Mouse (Mus musculus) frontal cortex, adult 2 months (tissue): ENCODE measurements around the gene Tnfsf9. TPM values are rescaled to one million over a fixed set of nuclear protein-coding genes. Genes with fewer than 3 reads are reported as not detected.
A peak's percentile ranks its signal among the peaks of the same experiment; 100 is the strongest.

Experiments used
- DNase-seq, 2 experiments: peaks; one replicate each; pipeline ENCODE4 v3.0.0; 2022; ENCODE audit warnings: low spot score in 1 of 2; ENCODE audit errors: extremely low spot score in 1 of 2
- polyA plus RNA-seq: library from polyadenylated mRNA; depleted of rRNA; stranded (reverse); fragments of >200 nt; gene quantifications from 2 replicates; pipeline ENCODE4 v1.2.3, GENCODE M21; 2012; rRNA removed

Gene Tnfsf9
- 1.4 and 1.6 TPM in 2 replicates for polyA plus RNA-seq

GRCm38 (mm10) chr17:57105181-57106034, at the start of gene Tnfsf9:
Tnfsf9 (plus strand) TSS chr17:57105325.
- DNase-seq, result no peak

DNA sequence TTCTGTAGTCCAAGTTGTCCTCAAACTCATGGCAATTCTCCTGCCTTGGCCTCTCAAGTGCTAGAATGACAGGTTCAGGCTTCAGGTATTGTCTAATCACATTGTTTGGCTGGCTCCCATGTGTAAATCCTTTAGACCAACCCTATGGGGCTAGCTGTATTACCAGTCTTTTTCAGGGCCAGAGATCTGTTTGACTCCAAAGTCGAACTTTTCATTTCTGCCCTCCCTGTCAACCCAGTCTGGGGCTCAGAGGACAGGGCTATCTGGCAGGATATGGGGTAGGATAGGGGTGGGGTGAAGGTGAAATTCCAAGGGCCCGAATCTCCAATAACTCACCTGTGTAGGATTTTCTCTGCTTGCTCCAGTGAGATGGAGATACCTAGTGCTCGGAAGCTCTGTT, 48.9 kb upstream of the Tnfsf9 start:
- no peak for DNase-seq

DNA sequence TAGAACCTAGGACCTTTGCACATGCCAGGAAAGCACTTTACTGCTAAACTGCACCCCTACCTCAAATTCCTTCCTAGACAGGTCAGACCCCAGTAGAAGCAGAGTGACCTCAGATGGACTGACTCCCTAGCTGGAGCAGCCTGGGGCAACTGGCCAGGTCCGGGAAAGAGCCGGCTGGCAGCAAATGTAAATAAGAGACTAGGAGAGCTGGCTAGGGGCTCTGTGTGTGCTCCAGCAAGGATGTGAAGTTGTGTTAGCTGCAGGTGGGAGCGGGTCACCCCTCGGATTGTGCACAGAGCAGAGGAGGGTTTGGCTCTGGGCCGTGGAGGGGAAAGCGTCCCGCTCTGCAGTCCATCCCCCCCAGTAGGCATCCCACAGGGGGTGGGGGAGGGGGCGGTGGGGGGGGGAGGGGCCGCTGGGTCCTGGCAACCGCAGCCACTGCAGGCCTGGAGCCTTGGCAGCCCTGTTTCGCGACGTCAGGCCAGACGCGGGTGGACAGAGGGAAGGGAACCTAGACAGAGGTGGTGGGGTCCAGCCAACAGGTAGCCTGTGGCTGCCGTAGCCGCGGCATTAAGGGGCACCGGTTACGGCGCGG, 46.1 kb upstream of the Tnfsf9 start, which contains the start of gene Crb3:
Gene Crb3, plus strand, starts transcription at position 215 of the 595 bp plus-strand sequence.
- DNase-seq, result peak in 1 of 2 experiments; percentile 23

DNA sequence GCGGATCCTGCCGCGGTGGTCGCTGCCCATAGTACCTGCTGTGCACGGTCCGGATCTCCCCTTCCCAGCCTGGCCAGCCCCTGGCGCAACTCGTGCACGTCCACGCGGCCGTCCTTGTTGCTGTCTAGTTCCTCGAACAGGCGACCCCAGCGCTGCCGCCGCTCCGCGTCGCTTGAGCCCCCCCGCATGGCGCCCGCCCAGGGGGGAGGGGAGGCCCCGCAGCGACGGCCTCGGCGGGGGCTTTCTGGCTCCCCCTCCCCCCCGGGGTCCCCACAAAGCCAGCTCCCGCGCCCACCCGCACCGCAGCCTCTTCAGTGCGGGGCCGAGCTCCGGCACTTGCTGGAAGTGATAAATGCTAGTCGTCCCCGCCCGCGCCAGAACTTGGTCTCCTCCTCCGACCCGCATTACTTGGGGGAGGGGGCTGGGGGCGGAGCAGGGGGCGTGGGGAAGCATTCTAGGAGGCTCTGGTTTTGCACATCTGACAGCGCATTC, 45.6 kb upstream of the Tnfsf9 start, which contains the start of gene Slc25a23:
Gene Slc25a23, minus strand, starts transcription at position 378 of the 492 bp plus-strand sequence.
- peak; percentile 58 to 79 for DNase-seq

DNA sequence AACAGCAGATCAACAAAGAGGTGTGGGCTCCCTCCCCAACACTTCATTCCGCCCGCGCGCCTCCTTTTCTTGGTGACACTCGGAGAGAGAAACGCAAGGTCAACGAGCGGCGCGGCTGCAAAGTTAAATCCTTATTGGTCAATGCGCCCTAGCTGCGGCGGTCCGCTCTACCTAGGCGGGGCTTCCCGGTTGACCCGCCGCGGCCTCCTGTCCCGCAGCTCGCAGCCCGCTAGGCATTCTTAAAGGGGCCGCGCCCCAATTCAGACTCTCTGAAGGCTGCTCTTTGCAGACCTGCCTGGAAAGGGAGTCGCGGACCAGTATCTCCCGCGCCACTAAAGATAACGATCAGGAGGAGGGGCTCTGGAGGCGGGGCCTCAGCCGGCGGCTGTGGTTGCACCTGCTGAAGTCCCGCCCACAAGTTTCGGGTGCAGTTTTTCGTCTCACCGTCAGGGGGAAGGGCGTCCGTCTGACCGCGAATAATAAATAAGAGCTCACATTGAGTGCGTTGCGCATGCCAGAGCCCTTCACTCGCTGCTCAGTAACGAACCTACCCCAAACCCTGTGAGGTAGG, 44.8 kb upstream of the Tnfsf9 start:
- DNase-seq, result peak; percentile 93 to 96

DNA sequence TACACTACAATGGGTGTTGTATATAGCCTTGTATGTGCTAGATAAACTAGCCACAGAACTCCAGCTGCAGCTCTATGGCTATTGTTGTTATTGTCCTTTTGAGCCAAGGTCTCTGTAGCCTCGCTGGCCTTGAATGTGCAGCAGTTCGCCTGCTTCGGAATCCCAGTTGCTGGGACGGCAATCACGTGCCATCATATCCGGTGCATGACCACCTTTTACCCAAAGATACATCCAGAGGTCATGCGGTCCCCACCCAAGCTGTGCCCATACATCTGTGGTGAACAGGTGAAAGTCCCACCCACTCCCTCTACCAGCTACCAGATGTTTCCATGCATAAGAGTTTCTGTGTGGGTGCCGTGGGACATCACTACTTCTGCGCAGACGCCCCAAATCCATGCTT, 44.1 kb upstream of the Tnfsf9 start:
- no peak for DNase-seq

DNA sequence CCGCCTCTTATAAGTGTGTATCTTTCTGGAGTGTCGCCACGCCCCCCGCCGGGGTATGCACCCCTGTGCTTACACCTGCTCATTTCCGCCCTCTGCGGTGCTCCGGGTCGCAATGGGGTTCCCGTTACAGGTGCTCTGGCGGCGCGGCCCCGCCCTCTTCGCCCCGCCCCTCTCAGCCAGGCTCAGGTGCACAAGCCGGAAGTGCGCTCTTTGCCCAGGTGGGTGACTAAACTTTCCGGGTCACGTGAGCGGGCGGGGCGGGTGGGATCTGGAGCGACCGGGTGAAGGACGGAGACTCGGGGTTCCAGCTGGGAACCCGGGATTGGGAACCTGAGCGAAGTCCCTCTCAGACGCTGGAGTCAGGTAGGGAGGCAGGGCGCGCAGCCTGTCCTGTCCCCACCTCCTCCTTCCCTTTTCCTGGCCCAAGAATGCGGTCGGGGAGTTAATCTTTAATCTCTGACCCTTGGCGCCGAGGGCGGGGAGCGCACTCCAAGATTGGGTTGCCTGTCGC, 43.1 kb upstream of the Tnfsf9 start:
- no peak for DNase-seq

- DNase-seq, result no peak
Observed at GRCm38 (mm10) chr17:57062548-57062947, 42.6 kb upstream of the Tnfsf9 start.

GRCm38 (mm10) chr17:57063031-57063430, 42.1 kb upstream of the Tnfsf9 start:
- DNase-seq, result no peak

- DNase-seq, result no peak
Observed at GRCm38 (mm10) chr17:57066908-57067307, 38.2 kb upstream of the Tnfsf9 start.

GRCm38 (mm10) chr17:57070272-57070671, 34.9 kb upstream of the Tnfsf9 start:
- DNase-seq, result no peak

- no peak for DNase-seq
Observed at GRCm38 (mm10) chr17:57070699-57071098, 34.4 kb upstream of the Tnfsf9 start.

GRCm38 (mm10) chr17:57076916-57077315, 28.2 kb upstream of the Tnfsf9 start:
- DNase-seq, result no peak

- DNase-seq, result no peak
Observed at GRCm38 (mm10) chr17:57078336-57078735, 26.8 kb upstream of the Tnfsf9 start, which contains the start of gene Dennd1c. Dennd1c (minus strand) TSS chr17:57078514.

DNA sequence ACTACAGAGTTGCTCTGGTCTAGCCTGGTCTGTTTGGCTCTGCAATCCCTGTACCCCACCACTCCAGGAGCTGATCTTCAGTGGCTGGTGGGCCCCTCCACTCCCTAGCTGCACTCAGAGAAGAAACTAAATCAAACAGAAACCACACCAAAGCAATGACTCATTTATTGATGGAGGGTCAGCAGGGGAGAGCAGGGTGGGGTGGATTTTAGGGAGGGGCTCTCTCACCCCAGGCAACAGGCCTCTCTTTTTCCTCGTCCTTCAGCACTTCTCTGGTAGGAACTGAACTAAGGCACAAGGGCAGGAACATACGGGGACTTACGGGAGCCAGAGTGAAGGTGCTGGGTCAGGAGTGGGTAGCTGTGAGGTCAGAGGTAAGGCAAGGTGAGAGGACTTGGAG, 25.2 kb upstream of the Tnfsf9 start:
- DNase-seq, result no peak

DNA sequence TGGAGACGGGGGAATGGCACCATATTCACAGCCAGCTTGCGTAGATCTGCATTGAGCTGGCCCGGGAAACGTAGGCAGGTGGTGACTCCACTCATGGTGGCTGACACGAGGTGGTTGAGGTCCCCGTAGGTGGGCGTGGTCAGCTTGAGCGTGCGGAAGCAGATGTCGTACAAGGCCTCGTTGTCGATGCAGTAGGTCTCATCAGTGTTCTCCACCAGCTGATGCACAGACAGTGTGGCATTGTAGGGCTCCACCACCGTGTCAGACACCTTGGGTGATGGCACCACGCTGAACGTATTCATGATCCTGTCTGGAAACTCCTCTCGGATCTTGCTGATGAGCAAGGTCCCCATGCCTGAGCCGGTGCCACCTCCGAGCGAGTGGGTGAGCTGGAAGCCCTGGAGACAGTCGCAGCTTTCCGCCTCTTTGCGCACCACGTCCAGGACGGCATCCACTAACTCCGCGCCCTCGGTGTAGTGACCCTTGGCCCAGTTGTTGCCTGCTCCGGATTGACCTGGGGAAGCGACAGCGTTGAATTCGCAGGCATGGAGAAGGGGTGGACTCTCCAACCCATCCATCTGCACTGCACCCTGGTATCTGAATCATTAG, 23.8 kb upstream of the Tnfsf9 start:
- no peak for DNase-seq

DNA sequence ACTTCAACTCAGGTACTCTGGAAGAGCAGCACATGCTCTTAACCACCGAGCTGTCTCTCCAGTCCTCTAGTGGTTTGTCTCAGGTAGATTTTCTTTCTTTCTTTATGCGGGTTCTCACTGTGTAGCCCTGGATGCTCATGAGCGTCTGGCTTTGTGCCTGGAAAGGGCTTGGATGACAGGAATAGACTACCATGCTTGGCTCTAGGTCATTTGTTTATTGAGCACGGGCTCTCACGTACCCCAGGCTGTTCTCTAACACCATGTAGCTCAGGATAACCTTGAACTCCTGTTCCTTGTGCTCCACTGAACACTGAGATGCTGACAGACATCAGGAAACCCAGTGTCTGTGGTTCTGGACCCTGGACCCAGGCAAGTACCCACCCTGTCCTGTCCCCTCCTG, 22.6 kb upstream of the Tnfsf9 start:
- no peak for DNase-seq

GRCm38 (mm10) chr17:57085970-57086757, 19.0 kb upstream of the Tnfsf9 start:
- DNase-seq, result no peak

- peak; percentile 80 to 92 for DNase-seq
Observed at GRCm38 (mm10) chr17:57087049-57087832, 17.9 kb upstream of the Tnfsf9 start, which contains the start of gene Tubb4a. Tubb4a (minus strand) TSS chr17:57087782.
